Mouse (Mus musculus) NIH3T3 (cell line): ENCODE measurements around the gene Olfr916.

Experiments used
- DNase-seq: peaks from one replicate; pipeline ENCODE4 v3.0.0-alpha.2; 2012; ENCODE audit warnings: low read depth

The Olfr916 gene

DNA sequence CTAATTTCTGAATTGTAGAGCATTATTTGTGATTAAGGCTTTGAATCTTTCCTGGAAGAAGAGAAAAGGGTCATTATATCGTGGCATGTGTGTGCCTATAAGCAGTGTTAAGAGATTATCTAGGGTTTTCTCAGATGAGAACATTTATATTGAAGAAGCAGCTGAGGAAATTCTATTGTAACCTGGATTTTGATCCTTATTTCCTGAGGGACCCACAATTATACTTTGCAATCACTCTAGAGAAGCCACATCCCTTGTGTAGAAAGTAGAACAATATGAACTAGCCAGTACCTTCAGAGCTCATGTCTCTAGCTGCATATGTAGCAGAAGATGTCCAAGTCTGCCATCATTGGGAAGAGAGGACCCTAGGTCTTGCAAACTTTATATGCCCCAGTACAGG is at the start of gene Olfr916:
Olfr916 (minus strand) TSS at position 101 of the 400 bp plus-strand sequence.
- no peak for DNase-seq

DNA sequence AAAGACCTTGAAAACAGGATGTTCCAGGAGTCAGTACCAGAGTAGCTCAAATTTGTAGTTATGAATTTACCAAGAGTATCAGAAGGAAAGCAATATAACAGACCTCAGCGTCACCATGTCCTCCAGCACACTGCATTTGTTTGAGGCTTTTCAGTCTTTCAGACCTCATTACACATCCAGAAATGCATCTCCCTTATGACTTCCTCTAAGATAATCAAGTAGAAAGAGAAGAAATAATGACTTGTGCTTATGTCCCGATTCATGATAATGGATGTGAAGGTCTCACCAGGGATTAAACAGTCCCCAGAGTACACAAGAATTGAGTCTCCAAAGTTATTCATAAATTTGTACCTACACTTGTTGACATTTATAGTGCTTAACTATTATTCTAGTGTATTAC is 14.8 kb upstream of the Olfr916 start, which contains the start of gene Olfr918:
Olfr918 (minus strand) TSS at position 101 of the 400 bp plus-strand sequence.
- DNase-seq, result no peak

DNA sequence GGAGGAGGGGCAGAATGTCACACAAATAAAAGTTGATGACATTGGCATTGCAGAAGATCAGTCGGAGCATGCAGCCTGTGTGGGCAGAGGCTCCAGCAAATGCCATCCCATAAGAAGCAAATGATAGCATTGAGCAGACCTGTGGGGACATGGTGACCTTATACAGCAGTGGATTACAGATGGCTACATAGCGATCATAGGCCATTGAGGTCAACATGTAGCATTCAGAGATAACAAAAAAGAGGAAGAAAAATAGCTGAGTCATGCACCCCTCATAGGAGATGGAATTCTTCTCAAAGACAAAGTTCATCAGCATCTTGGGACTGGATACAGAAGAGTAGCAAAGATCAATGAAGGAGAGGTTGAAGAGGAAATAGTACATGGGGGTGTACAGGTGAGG is 13.2 kb upstream of the Olfr916 start:
- no peak for DNase-seq

DNA sequence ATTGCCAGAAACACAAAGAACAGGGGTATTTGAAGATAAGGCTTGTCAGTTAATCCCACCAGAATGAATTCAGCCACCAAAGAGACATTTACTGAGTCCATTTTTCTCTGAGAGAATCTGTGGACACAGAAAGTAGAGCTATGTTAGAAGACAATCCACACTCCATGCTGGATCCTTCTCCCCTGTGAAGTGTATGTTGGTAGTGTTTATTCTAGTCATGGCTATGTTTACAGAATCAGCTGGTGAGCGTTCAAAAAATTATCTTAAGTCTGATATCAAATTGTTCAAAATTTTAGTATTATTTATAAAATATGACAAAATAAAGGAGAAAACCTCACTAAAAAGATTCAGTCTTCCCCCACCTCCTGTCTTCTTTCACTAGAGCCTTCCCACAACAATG is 6.1 kb upstream of the Olfr916 start, which contains the start of gene Olfr917:
Olfr917 (minus strand) TSS at position 101 of the 400 bp plus-strand sequence.
- DNase-seq, result no peak

DNA sequence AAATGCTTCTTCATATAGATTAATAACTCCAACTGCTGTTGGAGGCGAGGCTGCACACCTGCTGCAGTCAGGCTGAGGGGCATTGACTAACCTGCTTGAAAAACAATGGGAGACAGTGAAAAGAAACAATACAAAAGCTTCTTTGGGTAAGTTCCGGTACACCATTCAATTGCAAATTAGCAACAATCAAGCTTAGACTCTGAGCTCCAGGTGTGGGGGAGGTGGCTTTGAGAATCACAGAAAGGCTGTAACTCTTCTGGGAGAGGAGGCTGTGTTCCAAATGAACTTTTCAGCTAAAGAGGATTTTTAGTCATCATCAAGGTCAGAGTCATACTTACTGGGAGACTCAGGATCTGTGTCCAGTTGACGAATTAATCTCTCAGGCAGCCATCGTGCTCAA is 27.3 kb downstream of the Olfr916 start:
- DNase-seq, result no peak
